Mouse (Mus musculus): ENCODE measurements at regions not wholly inside any gene's neighbourhood (a gene's known extent, or its start where the extent isn't known, plus 50 kb on each side); places are given as distances from the start of the nearest gene placed in this dataset.

GRCm38 (mm10) chr12:54527577-54527976 lies 128.8 kb downstream of the Sptssa start:
- no peak for TF ChIP-seq GATA2 (IDR thresholded peaks at IDR 0.05; ENCODE audit: borderline replicate concordance, low read depth, low read length)
- TF ChIP-seq CTCF (IDR thresholded peaks at IDR 0.05; ENCODE audit: low read depth, low read length) = no peak
- no peak for TF ChIP-seq TAL1 (conservative IDR thresholded peaks at IDR 0.05; ENCODE audit: low read depth, low read length)
- TF ChIP-seq POLR2AphosphoS5 (IDR thresholded peaks at IDR 0.05; ENCODE audit: insufficient replicate concordance, low read depth, low read length) = no peak
- no peak for TF ChIP-seq GATA1 (IDR thresholded peaks at IDR 0.05; ENCODE audit: borderline replicate concordance, low read length)

All from G1E (cell line).